Mouse (Mus musculus): ENCODE data around the gene Arhgef16.

The Arhgef16 gene

DNA sequence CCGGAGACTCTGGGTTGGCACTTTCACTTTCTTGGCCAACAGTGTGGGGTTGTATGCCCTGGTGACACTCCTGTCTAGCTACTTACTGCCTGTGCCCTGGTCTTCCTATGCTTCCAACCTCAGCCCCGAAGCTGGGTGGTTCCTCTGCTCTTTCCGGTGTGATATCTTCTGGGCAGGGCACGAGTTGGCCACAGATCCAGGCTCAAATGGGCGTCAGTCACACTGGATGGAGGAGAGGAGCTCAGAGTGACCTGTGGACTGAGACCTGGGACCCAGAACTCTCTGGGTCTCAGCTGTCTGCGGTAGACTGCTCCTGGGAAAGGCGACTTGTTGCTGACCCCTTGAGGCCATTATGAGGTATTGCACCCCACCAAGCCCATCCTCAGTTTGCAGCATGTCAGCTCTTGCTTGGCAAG is at the start of gene Arhgef16:
Gene Arhgef16, minus strand, starts transcription at position 211 of the 416 bp plus-strand sequence.
- peak; percentile 52 for DNase-seq (ENCODE audit: low read depth, low spot score)

- no peak for DNase-seq (ENCODE audit: low read depth, low spot score)
Measured at GRCm38 (mm10) chr4:154348197-154348786, 46.8 kb upstream of the Arhgef16 start.

- no peak for DNase-seq (ENCODE audit: low read depth, low spot score)
Measured at GRCm38 (mm10) chr4:154346731-154347522, 45.5 kb upstream of the Arhgef16 start.

DNA sequence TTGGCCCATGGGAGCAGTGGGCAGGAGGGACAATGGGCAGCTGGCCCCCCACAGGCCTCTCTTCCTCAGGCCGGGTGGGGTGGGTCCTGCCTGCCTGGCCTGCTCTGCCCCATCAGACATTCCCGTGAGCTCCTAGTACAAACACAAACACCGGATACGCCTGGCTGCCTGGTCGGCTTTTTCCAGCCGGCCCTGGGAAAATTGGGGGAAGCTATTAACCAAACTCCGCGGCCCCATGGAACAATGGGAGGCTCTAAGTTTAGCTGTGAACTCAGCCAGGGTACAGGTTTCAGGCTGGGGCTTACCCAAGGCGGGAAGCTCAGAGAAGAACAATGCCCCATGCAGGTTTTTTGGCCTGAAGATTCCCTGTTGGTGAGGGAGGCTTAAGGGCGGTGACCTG is 35.2 kb upstream of the Arhgef16 start:
- no peak for DNase-seq (ENCODE audit: low read depth, low spot score)

DNA sequence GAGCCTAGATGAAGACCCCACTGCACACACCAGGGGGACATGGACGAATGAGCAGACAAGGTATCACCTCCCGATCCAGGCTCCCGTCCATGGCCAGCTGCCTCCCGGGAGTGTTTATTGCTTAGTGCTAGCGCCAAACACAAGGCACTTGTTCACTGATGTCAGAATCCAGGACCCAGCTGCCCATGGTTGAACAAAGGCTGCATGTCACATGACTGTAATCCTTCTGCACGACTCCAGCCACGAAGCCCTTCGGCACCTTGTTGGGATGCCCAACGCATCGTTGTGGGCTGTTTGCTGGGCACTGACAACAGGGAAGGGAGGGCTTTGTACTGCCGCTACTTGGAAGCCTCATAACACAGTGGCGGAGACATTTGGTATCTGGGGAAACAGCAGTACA is 34.3 kb upstream of the Arhgef16 start, which contains the start of gene B230104I21Rik:
Gene B230104I21Rik, plus strand, starts transcription at position 367 of the 400 bp plus-strand sequence.
- DNase-seq (ENCODE audit: low read depth, low spot score): no peak

- DNase-seq (ENCODE audit: low read depth, low spot score): no peak
Measured at GRCm38 (mm10) chr4:154334699-154335402, 33.4 kb upstream of the Arhgef16 start.

GRCm38 (mm10) chr4:154333300-154333699 is 31.8 kb upstream of the Arhgef16 start:
- DNase-seq (ENCODE audit: low read depth, low spot score): no peak

GRCm38 (mm10) chr4:154331271-154331670 is 29.8 kb upstream of the Arhgef16 start:
- no peak for DNase-seq (ENCODE audit: low read depth, low spot score)

GRCm38 (mm10) chr4:154330001-154330400 is 28.5 kb upstream of the Arhgef16 start:
- no peak for DNase-seq (ENCODE audit: low read depth, low spot score)

DNA sequence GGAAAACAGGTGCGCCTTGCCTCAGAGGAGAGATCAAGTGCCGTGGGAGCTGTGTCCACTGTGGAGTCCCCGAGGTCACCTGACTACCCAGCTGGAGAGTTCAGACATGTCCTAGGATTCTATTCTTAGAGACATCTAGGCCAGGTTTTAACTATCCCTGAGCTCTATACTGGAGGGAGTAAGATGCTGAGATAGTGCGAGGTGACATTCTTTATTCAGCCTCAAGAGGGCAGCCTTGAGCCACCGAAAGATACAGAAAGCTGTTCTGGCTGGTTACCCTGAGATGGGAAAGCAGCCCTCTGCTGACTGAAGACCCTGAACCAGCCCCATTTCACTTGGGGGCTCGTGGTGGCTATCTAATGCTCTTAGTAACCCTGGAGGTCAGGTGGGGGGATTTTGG is 27.4 kb upstream of the Arhgef16 start:
- DNase-seq (ENCODE audit: low read depth, low spot score): peak; percentile 74

GRCm38 (mm10) chr4:154328431-154328830 is 27.0 kb upstream of the Arhgef16 start:
- DNase-seq (ENCODE audit: low read depth, low spot score): no peak

DNA sequence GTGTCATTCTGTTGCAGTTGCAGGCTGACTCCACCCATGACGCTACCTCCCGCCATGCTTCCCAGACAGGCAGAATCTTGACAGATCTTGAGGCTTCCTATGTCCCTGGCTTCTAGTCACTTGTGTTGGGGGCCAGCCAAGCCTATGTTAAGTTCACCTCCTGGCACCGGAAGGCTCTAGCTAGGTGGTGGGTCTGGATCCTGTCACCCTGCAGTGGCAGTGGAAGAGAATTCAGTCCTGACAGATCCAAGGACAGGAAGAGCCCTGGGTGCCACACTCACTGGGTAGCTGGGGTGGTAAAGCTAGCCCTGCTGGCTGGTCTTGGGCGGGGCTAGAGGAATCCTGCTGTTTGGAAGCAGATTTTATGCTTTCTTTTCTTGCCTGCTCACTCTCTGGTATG is 23.9 kb upstream of the Arhgef16 start:
- no peak for DNase-seq (ENCODE audit: low read depth, low spot score)

DNA sequence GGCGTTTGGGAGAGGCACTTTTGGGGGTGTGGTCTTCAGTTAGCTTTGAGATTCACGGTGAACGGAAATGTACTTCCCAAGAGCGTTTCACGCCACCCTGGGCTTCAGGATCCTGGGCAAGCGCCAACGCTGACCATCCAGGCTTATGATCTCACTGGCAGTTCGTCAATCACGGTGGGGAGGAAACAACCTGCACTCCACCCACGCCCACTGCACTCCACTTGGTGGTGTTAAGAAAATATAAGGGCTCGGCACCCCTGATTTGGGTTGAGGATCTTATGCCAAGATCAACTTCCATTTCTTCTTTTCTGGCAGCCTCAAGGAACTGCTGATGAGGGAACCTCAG is 12.1 kb upstream of the Arhgef16 start:
- DNase-seq (ENCODE audit: low read depth, low spot score): no peak

- no peak for DNase-seq (ENCODE audit: low read depth, low spot score)
Measured at GRCm38 (mm10) chr4:154312935-154313621, 11.6 kb upstream of the Arhgef16 start.

DNA sequence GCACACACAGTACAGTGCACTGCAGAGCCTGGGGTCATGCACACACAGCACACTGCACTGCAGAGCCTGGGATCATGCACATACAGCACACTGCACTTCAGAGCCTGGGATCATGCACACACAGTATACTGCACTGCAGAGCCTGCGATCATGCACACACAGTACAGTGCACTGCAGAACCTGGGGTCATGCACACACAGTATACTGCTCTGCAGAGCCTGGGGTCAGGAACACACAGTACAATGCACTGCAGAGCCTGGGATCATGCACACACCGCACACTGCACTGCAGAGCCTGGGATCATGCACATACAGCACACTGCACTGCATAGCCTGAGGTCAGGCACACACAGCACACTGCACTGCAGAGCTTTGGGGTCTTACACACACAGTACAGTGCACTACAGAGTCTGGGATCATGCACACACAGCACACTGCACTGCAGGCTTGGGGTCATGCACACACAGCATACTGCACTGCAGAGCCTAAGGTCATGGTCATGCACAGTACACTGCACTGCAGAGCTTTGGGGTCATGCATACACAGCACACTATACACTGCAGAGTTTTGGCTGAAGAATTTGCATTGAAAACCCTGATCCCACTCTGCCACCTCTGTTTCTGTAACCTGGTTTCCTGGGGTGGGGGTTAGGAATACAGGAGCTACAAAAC is 10.8 kb upstream of the Arhgef16 start:
- no peak for DNase-seq (ENCODE audit: low read depth, low spot score)

GRCm38 (mm10) chr4:154310576-154311262 is 9.2 kb upstream of the Arhgef16 start:
- no peak for DNase-seq (ENCODE audit: low read depth, low spot score)

DNA sequence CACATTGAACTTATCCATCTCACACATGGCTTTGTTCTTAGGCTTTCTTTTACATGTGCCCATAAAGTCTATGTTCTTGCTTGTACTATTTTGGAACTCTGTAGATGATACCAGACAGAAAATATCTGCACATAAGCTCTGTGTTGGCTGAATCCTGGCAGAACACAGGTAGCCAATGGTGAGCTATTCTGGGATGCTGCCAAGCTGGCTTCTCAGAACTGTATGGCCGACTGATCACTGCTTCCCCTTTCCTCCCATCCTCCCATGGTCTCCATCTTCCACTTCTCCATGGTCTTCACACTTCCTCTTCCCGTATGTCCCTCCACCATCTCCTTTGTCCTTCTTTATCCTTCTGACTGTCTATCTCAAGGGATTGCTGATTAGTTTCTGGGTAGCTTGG is 7.7 kb upstream of the Arhgef16 start:
- no peak for DNase-seq (ENCODE audit: low read depth, low spot score)

DNA sequence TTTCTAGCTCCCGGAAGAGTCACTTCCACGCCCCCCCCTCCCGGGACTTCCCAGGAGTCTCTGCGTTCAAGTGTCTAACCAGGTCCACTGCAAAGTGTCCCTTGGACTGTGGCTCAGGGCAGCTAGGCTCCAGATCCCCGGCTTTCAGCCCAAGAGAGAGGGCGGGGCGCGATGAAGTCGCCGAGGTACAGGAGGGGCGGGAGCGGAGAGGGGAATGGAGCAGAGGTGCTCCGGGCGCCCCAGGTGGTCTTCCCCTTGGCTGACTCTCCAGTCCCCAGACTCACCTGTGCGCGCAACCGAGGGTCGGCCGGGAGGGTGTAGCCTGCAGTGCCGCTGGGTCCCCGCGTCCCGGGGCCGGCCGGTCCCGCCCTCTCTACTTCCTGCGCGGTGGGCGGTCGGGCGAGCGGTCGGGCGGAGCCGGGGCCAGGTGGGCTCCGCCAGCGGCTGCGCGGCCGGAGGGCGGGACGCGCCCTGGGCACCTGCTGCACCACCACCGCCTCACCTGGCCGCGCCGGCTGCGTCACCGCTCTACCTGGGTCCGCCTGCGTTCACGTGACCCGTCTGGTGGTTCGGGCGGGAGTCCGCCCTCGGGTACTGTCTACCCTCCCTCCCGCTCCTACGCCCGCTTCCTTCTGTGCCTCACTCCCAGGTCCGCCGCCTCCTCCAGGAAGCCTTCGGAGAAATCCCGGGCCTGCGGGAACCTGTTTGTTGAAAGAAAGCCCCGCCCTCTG is 1.8 kb downstream of the Arhgef16 start:
- DNase-seq (ENCODE audit: low read depth, low spot score): no peak

- no peak for DNase-seq (ENCODE audit: low read depth, low spot score)
Measured at GRCm38 (mm10) chr4:154297761-154298160, 3.7 kb downstream of the Arhgef16 start.

DNA sequence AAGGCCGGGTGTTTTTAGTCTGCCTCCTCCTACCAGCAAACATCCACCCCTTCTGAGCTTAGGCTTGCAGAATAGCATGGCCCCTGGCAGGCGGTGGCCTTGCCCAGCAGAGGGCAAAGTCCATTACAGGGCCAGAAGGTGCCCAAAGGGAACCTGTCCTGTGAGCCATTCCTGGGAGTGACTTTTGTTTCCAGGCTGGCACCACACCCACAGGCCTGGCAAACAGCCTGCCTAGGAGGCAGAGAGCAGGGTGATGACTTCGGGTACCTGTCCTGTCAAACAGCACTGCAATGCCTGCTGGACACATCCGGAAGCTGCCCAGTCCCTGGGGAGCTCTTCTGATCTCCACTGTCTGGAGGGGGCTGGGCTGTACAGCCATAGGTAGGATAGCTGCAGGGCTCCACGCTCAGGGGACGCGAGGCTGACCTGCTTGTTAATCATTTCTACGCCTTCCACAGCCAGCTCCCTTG is 7.2 kb downstream of the Arhgef16 start:
- no peak for DNase-seq (ENCODE audit: low read depth, low spot score)

Data from embryo, embryonic 11.5 days (tissue).